Mouse (Mus musculus): ENCODE results near the gene Psenen.

Psenen gene

DNA sequence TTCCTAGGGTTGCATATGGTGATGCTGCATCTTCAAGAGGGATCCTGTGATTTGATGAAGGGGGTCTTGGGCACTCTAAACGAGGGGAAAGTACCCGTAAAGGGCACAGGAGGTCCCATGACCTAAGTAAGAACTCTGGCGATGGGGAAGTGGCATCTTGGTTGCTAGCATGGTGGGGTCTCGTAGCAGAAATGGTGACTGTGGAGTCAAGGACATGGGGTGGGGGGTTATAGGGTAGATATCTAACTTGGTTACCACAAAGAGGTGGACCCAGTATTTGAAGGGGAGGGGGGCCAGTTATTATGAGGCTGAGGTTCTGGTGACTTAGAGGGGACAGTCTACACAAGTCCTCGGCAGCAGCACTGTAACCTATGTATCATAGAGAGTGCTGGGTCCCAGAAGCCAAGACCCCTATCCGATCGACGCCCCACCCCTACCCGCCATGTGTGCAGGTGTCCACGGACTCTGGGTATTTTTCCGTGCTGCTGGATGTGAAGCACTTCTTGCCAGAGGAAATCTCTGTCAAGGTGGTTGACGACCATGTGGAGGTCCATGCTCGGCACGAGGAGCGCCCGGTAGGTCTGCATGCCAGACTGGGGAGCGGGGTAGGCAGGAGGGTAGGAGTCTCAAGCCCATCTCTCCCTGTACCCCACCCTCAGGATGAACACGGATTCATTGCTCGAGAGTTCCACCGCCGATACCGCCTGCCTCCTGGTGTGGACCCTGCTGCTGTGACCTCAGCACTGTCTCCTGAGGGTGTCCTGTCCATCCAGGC, 9.4 kb downstream of the Psenen start:
- DNase-seq (ENCODE audit: low read depth), result no peak

DNA sequence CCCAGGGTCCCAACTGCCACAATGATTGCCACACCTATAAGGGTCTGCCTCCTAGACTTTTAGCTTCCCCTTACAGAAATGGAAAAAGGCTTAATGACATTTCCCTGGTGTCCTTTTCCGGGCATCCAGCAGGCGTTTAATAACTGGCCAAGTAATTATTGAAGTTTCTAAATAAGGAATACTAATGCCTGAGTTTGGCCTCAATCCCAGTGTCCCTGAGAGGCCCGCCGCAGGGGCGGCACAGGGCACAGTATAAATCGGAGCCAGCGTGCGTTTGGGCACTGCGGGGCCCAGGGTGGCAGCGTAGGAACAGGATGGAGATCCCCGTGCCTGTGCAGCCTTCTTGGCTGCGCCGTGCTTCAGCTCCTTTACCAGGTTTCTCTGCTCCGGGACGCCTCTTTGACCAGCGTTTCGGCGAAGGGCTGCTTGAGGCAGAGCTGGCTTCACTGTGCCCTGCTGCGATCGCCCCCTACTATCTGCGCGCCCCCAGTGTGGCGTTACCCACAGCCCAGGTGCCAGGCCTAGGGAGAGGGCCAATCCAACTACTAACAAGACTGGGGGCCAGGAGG, 10.3 kb downstream of the Psenen start:
- no peak for DNase-seq (ENCODE audit: low read depth)

DNA sequence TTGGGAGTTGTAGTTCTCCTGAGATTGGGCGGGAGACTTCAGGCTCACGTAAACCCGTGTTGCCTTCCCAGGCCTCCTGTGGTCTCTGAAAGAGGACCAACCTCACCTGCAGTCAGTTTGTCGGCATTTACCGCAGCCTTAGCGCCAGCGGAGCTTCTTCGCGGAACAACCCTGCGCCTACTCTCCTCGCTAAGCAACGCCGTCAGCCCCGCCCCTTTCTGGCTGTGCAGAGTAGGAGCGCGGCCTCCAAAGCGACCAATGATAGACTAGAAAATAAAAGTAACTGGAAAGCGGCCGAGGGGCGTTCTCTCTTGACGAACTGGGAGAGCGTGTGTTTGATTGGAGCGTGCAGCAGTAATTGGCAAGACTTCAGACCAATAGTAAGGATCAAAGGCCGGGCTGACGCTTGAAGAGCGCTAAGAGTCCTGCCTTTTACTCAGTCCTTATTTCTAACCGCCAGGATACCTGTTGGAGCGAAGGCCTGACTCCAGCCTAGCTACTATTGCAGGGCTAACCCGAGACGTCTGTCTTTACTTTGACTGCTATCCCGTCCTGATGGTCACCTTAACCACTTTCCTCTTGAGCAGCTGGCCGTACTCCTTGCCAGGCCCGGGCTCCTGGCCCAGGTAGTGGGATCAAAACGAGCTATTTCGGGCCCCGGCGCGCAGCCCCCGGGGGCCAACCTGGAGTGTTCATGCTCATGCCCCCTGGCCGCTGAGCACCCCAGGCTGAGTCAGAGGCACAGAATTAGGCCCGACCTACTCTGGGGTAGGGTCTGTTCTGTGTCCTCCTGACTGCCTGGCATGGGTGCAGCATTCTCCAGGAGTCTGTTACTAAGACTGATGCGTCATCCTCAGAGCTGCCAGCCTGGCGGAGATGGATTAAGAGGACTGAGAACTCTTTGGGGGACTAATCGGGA, 11.1 kb downstream of the Psenen start, which contains the start of the genes Hspb6 and Proser3:
TSS of gene Hspb6 (plus strand) at position 77 of the 919 bp plus-strand sequence.
TSS of gene Proser3 (minus strand) at position 198 of the 919 bp plus-strand sequence.
- DNase-seq (ENCODE audit: low read depth), result peak; percentile 98

DNA sequence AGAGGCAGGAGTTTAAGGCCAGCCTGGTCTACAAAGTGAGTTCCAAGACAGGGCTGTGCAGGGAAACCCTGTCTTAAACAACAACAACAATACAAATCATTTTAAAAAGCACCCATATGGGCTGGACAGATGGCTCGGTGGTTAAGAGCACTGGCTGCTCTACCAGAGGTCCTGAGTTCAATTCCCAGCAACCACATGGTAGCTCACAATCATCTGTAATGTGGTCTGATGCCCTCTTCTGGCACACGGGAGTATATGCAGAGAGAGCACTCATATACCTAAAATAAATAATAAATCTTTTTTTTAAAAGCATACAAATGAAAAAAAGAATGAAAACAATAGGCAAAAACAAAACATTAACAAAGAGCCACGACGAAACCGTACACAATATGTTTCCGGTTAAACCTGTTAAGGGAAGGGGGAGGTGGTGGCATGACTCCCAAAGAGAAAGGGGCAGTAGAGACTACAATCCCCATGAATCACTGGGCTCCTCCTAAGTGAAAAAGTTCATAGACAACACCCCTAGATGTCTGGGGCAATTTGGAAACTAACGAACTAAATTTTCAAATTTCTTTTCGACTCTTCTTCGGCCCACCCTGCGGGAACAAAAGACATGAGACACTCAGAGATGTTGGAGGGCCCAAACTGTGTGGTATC, 11.9 kb downstream of the Psenen start:
- DNase-seq (ENCODE audit: low read depth), result no peak

DNA sequence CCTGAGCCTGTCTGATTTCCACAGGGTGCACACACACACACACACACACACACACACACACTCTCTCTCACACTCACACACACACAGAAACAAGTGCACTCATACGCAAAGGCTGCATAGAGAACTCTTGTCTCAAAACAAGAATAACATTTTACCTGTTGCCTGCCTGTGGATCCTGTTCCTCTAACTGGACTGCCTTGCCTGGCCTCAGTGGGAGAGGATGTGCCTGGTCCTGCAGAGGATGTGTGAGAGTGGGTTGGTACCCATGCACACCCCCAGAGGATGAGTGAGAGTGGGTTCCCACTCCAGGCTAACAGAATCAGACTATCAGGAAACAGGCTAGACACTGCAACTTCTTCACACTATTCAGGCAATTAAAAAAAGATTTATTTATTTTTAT, 12.8 kb downstream of the Psenen start:
- DNase-seq (ENCODE audit: low read depth), result no peak

DNA sequence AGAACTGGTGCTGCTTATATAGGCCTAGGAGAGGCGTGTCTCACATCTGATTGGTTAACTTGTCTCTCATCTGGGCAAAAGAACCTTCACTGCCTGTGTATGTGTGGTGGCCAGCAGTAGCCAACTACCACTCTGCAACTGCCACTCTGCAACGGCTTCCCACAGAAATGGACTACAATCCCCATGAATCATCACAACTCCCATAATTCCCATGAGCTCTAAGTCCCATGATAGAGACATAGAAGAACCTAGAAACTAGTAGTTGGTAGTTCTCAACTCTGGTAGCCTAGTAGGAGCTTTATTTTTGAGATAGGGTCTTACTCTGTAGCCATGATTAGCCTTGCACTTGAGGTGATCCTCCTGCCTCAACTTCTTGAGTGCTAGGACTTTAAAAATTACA, 13.5 kb downstream of the Psenen start:
- DNase-seq (ENCODE audit: low read depth), result no peak

DNA sequence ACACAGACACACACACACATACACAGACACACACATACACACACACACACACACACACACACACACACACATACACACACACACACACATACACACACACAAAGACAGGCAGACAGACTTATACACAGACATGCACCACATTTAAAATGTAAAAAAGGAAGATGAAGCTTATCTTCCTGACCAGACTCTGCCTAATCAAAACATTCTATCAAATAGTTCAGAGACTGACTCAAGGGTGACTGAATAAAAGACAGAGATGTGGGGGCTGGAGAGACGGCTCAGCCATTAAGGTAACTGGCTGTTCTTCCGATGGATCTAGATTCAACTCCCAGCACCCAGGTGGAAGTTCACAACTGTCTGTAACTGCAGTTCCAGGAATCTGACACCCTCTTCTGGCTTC, 19.1 kb downstream of the Psenen start:
- no peak for DNase-seq (ENCODE audit: low read depth)

- DNase-seq (ENCODE audit: low read depth), result no peak
Observed at GRCm38 (mm10) chr7:30540572-30540971, 22.9 kb downstream of the Psenen start.

- peak; percentile 97 for DNase-seq (ENCODE audit: low read depth)
Observed at GRCm38 (mm10) chr7:30534633-30535577, 28.5 kb downstream of the Psenen start, which contains the start of gene Arhgap33. Gene Arhgap33, minus strand, starts transcription at chr7:30535060.

DNA sequence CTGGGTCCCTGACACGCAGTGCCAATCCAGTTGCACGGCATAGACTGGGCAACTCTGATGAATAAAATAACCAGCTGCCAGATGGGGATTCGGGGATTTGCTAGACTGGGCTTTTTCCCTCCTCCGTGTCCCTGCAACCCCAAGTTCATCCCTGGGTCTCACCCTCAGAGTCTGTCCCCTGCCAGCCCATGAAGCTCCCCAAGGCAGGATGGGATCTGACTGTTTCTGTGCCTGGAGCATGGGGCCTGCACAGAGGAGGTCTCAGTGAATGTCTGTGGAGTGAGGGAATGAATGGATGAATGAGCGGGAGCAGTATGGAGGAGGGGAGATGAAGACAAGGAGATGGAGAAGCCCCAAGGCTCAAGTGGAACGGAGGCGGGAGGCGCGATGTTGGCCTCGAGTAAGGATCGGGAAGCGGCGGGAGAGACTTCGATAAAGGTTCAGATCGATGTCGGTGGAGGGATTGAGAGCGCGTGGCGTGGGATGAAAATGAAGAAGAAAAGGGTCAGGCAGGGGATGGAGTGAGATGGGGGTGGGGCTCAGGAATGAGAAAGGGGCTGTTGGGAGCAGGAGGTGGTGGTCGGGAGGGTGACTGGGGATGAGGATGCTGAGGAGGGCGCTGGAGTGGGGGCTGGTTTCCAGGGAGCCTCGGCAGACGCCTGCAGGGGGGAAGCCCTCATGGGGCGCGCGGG, 29.3 kb downstream of the Psenen start:
- DNase-seq (ENCODE audit: low read depth), result no peak

DNA sequence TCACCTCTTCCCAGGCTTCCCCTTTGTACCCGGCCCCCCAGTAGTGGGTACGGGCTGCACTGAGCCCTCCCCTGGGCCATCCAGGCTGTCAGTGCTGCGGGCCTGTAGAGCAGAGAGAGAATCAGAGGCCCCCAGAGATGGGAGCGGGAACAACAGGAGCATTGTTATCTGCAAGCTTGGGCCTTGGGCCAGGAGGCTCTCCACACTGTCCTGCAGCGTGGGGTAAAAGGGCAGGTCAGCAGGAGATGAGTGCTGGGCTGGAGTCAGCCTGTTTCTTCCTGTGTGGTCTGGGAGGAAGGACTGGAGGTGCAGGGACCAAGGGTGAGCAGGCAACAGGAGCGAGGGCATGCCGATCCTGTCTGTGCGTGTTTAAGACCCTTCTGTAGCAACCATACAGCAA, 30.5 kb downstream of the Psenen start:
- no peak for DNase-seq (ENCODE audit: low read depth)

DNA sequence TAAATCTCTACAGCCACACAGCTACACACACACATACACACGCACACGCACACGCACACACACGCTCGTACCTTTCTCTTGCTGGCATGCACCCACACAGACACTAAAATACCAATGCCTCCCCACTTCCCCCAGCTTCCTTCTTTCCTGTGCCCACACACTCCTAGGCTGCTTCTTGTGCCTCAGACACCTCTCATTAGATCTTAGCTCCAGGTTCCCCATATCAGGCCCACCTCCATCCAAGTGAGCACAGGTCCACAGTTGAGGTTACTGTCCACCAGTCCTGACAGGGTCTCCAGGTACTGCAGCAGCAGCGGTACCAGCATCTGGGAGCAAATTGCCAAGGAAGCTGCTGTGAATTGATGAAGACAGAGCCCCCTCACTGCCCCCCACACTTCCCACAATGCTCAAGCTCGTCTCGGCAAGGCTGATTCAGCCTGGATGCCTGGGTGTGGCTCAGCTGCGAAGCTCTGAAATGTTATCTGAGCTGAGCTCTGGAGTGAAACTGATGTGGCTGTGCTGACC, 32.1 kb downstream of the Psenen start:
- no peak for DNase-seq (ENCODE audit: low read depth)

- DNase-seq (ENCODE audit: low read depth), result no peak
Observed at GRCm38 (mm10) chr7:30526981-30527380, 36.4 kb downstream of the Psenen start.

DNA sequence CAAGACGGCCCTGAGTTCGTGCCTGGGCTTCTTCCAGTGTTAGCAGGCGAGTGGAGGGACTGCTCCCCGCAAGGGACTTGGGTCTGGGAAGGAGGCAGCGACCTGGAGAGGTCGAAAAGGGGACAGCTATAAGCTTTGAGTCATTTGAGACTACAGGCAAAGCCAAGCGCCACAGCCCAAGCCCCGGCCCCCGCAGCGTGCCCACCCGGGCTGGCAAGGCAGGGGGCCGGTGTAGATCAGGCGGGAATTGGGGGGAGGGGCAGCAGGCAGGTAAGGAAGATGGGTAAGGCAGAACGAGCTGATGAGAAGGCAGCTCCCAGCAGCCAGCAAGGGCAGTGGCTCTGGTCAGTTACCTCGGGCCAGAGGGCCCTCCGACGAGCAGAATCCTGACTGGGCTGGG, 37.0 kb downstream of the Psenen start:
- DNase-seq (ENCODE audit: low read depth), result no peak

GRCm38 (mm10) chr7:30525954-30526353, 37.5 kb downstream of the Psenen start:
- no peak for DNase-seq (ENCODE audit: low read depth)

GRCm38 (mm10) chr7:30524487-30524886, 38.9 kb downstream of the Psenen start:
- DNase-seq (ENCODE audit: low read depth), result no peak

DNA sequence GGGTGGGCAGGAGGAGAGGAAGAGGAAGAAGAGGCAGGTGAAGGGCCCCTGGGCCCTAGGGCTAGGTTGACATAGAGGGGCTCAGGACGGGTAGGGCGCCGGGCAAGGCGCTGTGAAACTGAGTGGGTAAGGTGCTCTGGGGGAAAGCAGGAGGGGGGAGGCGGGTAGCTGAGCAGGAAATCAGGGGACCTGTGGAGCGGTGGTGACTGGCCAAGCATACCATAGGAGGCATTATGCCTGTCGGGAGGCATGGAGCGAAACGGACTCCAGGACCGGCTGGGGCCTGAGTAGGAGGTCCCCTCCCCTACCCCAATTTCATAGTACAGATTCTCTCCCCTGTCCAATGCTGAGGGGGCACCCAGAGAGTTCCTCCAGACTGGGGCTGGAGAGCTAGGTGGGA, 40.6 kb downstream of the Psenen start:
- DNase-seq (ENCODE audit: low read depth), result no peak

DNA sequence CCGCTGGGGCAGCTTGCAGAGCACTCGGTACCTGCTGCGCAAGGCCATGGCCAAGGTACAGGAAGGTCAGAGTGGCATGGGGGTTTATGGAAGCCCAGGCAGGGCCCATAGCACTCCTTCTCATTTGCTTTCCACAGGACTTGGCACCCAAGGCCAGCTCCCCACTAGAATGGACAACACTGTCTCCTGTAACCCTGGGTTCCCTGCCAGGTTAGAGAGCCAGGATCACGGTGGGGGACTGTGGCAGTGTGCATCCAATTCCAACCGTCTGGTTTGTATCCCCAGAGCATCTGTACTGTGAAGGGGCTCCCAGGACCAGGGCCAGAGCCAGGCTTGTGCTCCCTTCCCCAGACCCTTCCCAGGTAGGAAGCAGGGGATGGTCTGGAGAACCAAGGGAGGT, 42.6 kb downstream of the Psenen start:
- no peak for DNase-seq (ENCODE audit: low read depth)

- no peak for DNase-seq (ENCODE audit: low read depth)
Observed at GRCm38 (mm10) chr7:30520396-30520795, 43.0 kb downstream of the Psenen start.

GRCm38 (mm10) chr7:30518325-30518724, 45.1 kb downstream of the Psenen start:
- no peak for DNase-seq (ENCODE audit: low read depth)

Measured in naive thymus-derived CD4-positive, alpha-beta T cell, adult 2 months (primary cell).